Mouse (Mus musculus) G1E (cell line): ENCODE data around the gene Chst11. TPM values are rescaled to one million over a fixed set of nuclear protein-coding genes. Genes with fewer than 3 reads are reported as not detected.

ENCODE experiments used
- ATAC-seq: 2 replicates; pipeline ENCODE4 v1.8.0; 2016; ENCODE audit warnings: mild to moderate bottlenecking; ENCODE audit not compliant: insufficient number of reproducible peaks, poor library complexity, low FRiP score, severe bottlenecking; ENCODE audit errors: extremely low read depth
- DNase-seq: peaks from one replicate; pipeline ENCODE4 v3.0.0; 2012; ENCODE audit warnings: low spot score
- H3K27me3 ChIP-seq: 2 replicates; pipeline ENCODE4 v1.6.1; 2012; ENCODE audit warnings: mild to moderate bottlenecking, low read length, inconsistent platforms; ENCODE audit not compliant: insufficient read depth
- H3K36me3 ChIP-seq: replicated peaks from 2 replicates; pipeline ENCODE3; 2012; ENCODE audit warnings: mild to moderate bottlenecking, inconsistent platforms
- H3K4me1 ChIP-seq: 2 replicates; pipeline ENCODE4 v1.6.1; 2012; ENCODE audit warnings: low read depth, low read length, inconsistent platforms, mixed read lengths; ENCODE audit not compliant: insufficient read depth
- H3K4me3 ChIP-seq: 2 replicates; pipeline ENCODE4 v1.5.1; 2012; ENCODE audit warnings: low read depth, mild to moderate bottlenecking, inconsistent platforms, low read length, moderate library complexity, mixed read lengths
- H3K9me3 ChIP-seq: replicated peaks from 2 replicates; pipeline ENCODE4 v1.6.1; 2012; ENCODE audit warnings: inconsistent platforms
- CTCF ChIP-seq: IDR thresholded peaks from 2 replicates; pipeline ENCODE4 v1.5.1; 2012; ENCODE audit warnings: low read depth, low read length, inconsistent platforms, mixed read lengths
- GATA1 ChIP-seq: IDR thresholded peaks from 2 replicates; pipeline ENCODE4 v1.6.1; 2012; ENCODE audit warnings: borderline replicate concordance, low read length, inconsistent platforms, mixed read lengths
- GATA2 ChIP-seq: IDR thresholded peaks from 2 replicates; pipeline ENCODE4 v1.6.1; 2012; ENCODE audit warnings: low read depth, low read length, inconsistent platforms, borderline replicate concordance
- POLR2AphosphoS5 ChIP-seq: IDR thresholded peaks from 2 replicates; pipeline ENCODE4 v1.6.1; 2012; ENCODE audit warnings: low read depth, low read length, inconsistent platforms; ENCODE audit not compliant: insufficient replicate concordance
- TAL1 ChIP-seq: conservative IDR thresholded peaks from 2 replicates; pipeline ENCODE4 v1.6.1; 2012; ENCODE audit warnings: low read depth, low read length, inconsistent platforms, mixed read lengths
- polyA plus RNA-seq: library from polyadenylated mRNA; stranded (reverse); fragments of >175 nt; gene quantifications from 2 replicates; pipeline ENCODE4 v1.2.3, GENCODE M21; 2012
- total RNA-seq, 2 experiments: library from RNA; stranded (forward) in 1 of 2; stranded (reverse) in 1 of 2; fragments of 200-1000 nt in 1 of 2; fragments of >200 nt in 1 of 2; fragmentation: Nextera tagmentation in 1 of 2; gene quantifications; 2 replicates each; pipeline ENCODE4 v1.2.3; 2014 to 2017

The Chst11 gene
- total and polyA plus RNA-seq, 3 experiments, result 15.6 to 44.6 (median 38.2) TPM

GRCm38 (mm10) chr10:83228626-83229025, 243.3 kb downstream of the Chst11 start:
- DNase-seq (no peak), ATAC-seq (no peak)
- H3K27me3 ChIP-seq, result peaks cover 28% of the 10 kb centered on the region
- H3K4me1 ChIP-seq, result 0 out of 2 replicates have a peak, but pooled peaks cover 2% of the 10 kb centered on the region
- TF ChIP-seq POLR2AphosphoS5 (no peak), GATA2 (no peak), TAL1 (no peak), CTCF (no peak), GATA1 (no peak)
- no peaks in the 10 kb centered on the region for H3K9me3 ChIP-seq
- no peak overlapping the region for H3K4me3 ChIP-seq
- H3K36me3 ChIP-seq, result no peaks in the 10 kb centered on the region

GRCm38 (mm10) chr10:83233967-83234366, 248.7 kb downstream of the Chst11 start:
- H3K27me3 ChIP-seq, result peaks cover 32% of the 10 kb centered on the region
- no peaks in the 10 kb centered on the region for H3K9me3 ChIP-seq
- ATAC-seq (no peak), DNase-seq (no peak)
- no peak overlapping the region for H3K4me3 ChIP-seq
- H3K36me3 ChIP-seq, result no peaks in the 10 kb centered on the region
- TF ChIP-seq TAL1 (no peak), POLR2AphosphoS5 (no peak), GATA2 (no peak), GATA1 (no peak), CTCF (no peak)
- H3K4me1 ChIP-seq, result no peaks in the 10 kb centered on the region

DNA sequence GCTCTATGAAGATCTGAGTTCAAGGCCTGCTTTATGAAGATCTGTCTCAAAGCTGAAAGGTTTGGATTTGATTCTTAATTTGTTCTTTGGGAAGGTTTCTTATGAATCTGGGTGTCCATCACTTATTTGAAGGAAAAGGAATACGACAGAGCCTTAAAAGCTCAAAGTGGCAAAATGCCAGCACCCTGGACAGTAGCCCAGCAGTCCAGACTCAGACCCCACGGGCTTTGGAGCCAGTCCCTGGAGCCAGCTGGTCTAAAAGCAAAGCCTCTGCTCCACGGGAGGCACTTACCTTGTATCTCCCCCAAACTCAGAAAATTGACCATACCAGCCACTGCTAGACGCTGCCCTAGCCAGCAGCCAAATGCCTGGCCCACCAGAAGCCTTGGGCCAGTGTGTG, 249.1 kb downstream of the Chst11 start:
- Histone ChIP-seq H3K27me3 (peaks cover 32% of the 10 kb centered on the region), H3K9me3 (no peaks in the 10 kb centered on the region), H3K4me3 (no peak overlapping the region), H3K36me3 (no peaks in the 10 kb centered on the region), H3K4me1 (no peaks in the 10 kb centered on the region)
- TF ChIP-seq GATA1 (no peak), TAL1 (no peak), GATA2 (no peak), CTCF (no peak), POLR2AphosphoS5 (no peak)
- ATAC-seq (no peak), DNase-seq (no peak)

DNA sequence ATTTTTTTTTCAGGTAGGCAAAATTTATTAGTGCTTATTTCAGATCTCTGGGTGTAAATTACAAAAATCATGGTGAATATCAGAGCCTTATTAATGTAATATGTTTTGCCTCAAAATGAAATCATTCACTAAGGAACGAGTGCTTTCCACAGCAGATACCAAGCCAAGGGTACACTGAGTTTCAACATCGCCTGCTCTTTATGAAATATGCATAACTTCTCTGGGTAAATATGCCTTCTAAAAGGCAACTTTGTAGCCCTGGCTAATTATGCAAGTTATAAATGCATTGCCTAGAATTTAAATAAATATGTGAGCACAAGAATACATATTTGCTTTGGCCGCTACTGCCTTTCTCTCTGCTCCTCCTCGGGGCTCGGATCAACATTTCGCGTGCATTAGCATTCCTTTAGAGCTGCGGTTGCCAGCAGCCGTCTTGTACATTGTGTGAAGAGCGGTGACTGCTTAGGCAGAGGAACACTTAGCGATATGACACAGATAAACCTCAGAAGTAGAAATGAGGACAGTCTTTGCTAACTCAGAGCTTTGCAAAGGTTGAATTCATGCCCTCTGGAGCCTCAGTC, 256.9 kb downstream of the Chst11 start:
- H3K36me3 ChIP-seq, result no peaks in the 10 kb centered on the region
- no peak for TF ChIP-seq GATA1
- TF ChIP-seq TAL1, result no peak
- TF ChIP-seq GATA2, result no peak
- ATAC-seq, result no peak

DNA sequence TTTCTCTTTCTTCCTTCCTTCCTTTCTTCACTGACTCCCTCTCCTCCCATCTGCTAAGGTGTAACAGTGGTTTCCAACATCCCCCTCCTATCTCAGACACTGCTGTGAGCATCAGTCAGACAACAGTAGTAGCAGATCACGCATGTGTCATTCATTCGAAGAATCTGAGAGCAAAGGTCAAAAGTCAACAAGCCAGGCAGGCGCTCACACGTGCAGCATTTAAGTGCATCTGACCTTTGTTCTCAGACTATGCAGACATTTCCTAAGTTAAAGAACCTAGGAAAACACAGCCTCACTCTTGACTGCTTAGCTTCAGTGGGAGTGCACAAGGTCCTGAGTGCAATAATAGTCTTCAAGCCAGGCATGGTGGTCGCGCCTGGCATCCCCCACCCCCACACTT, 258.8 kb downstream of the Chst11 start:
- H3K36me3 ChIP-seq, result no peaks in the 10 kb centered on the region
- H3K4me1 ChIP-seq, result no peaks in the 10 kb centered on the region
- TF ChIP-seq GATA2, result no peak
- TF ChIP-seq TAL1, result no peak
- TF ChIP-seq CTCF, result no peak
- no peak for TF ChIP-seq GATA1
- TF ChIP-seq POLR2AphosphoS5, result no peak
- H3K27me3 ChIP-seq, result peaks cover 40% of the 10 kb centered on the region
- no peak overlapping the region for H3K4me3 ChIP-seq
- H3K9me3 ChIP-seq, result no peaks in the 10 kb centered on the region
- DNase-seq (no peak), ATAC-seq (no peak)

More for the DNA sequence above, 256.9 kb downstream of the Chst11 start:
- no peaks in the 10 kb centered on the region for H3K9me3 ChIP-seq
- H3K4me3 ChIP-seq, result no peak overlapping the region
- H3K27me3 ChIP-seq, result peaks cover 41% of the 10 kb centered on the region
- no peaks in the 10 kb centered on the region for H3K4me1 ChIP-seq
- no peak for DNase-seq

Other genes with a start within 250 kb of the Chst11 start
- 51.9 and 70.4 TPM in 2 replicates for gene Nfyb, start 221.4 kb upstream of the Chst11 start, total RNA-seq (2014; fragmentation: Nextera tagmentation)
- gene Nfyb, start 221.4 kb upstream of the Chst11 start, total RNA-seq (2017), result 76.8 and 87.4 TPM in 2 replicates
- gene Nfyb, start 221.4 kb upstream of the Chst11 start, polyA plus RNA-seq, result 26.1 and 33.9 TPM in 2 replicates
- 60.8 and 73.1 TPM in 2 replicates for gene Txnrd1, start 151.5 kb upstream of the Chst11 start, total RNA-seq (2014; fragmentation: Nextera tagmentation)
- 83.1 and 88.7 TPM in 2 replicates for gene Txnrd1, start 151.5 kb upstream of the Chst11 start, total RNA-seq (2017)
- 83.9 and 114 TPM in 2 replicates for gene Txnrd1, start 151.5 kb upstream of the Chst11 start, polyA plus RNA-seq
- gene Eid3, start 118.9 kb upstream of the Chst11 start, total RNA-seq (2014; fragmentation: Nextera tagmentation), result 7.6 and 8.0 TPM in 2 replicates
- gene Eid3, start 118.9 kb upstream of the Chst11 start, total RNA-seq (2017), result 3.3 and 4.5 TPM in 2 replicates
- 0.26 and 0.28 TPM in 2 replicates for gene Eid3, start 118.9 kb upstream of the Chst11 start, polyA plus RNA-seq